Mouse (Mus musculus) midbrain, embryonic 14.5 days (tissue): ENCODE data around the gene Fgfr2. TPM values are rescaled to one million over a fixed set of nuclear protein-coding genes. Genes with fewer than 3 reads are reported as not detected.
A peak's percentile ranks its signal among the peaks of the same experiment; 100 is the strongest.

Experiments
- ATAC-seq: fragments of 200-750 bp; cut with Nextera tagmentation; 2 replicates; pipeline ENCODE4 v1.8.0; 2017; ENCODE audit warnings: moderate number of reproducible peaks, moderate library complexity; ENCODE audit not compliant: low FRiP score, low TSS enrichment
- DNase-seq: peaks from one replicate; pipeline ENCODE4 v3.0.0-alpha.2; 2015
- H3K27ac ChIP-seq: fragments of 300-500 bp; sonication (generic); replicated peaks from 2 replicates; pipeline ENCODE4 v1.5.1; 2014; ENCODE audit warnings: mild to moderate bottlenecking, low read depth, low read length, moderate library complexity
- H3K27me3 ChIP-seq: fragments of 300-500 bp; sonication (generic); 2 replicates; pipeline ENCODE4 v1.6.1; 2014; ENCODE audit warnings: low read length, control low read depth, mixed read lengths; ENCODE audit not compliant: control insufficient read depth, insufficient read depth
- H3K36me3 ChIP-seq: fragments of 300-500 bp; sonication (generic); 2 replicates; pipeline ENCODE4 v1.6.1; 2014; ENCODE audit warnings: low read length, control low read depth; ENCODE audit not compliant: control insufficient read depth, insufficient read depth
- H3K4me1 ChIP-seq: fragments of 300-500 bp; sonication (generic); 2 replicates; pipeline ENCODE4 v1.6.1; 2014; ENCODE audit warnings: mild to moderate bottlenecking, antibody characterized with exemption, low read length, control low read depth; ENCODE audit not compliant: control insufficient read depth, insufficient read depth
- H3K4me2 ChIP-seq: fragments of 300-500 bp; sonication (generic); 2 replicates; pipeline ENCODE4 v1.6.1; 2014; ENCODE audit warnings: mild to moderate bottlenecking, low read length, moderate library complexity
- H3K4me3 ChIP-seq: fragments of 300-500 bp; sonication (generic); replicated peaks from 2 replicates; pipeline ENCODE4 v1.5.1; 2014; ENCODE audit warnings: low read depth, low read length
- H3K9ac ChIP-seq: fragments of 300-500 bp; sonication (generic); replicated peaks from 2 replicates; pipeline ENCODE4 v1.6.1; 2014; ENCODE audit warnings: mild to moderate bottlenecking, low read length, moderate library complexity
- H3K9me3 ChIP-seq: fragments of 300-500 bp; sonication (generic); 2 replicates; pipeline ENCODE4 v1.6.1; 2016; ENCODE audit warnings: low read length, control low read depth, mixed read lengths; ENCODE audit not compliant: control insufficient read depth
- WGBS: fragments of 180-500 bp; shearing (Covaris S2); extraction: QIAGEN DNeasy Blood & Tissue Kit; methylation state at CpG from one replicate; pipeline ENCODE4 v1.1.7; 2014; 5-methylcytosine and 5-hydroxymethylcytosine counted together
- polyA plus RNA-seq: library from polyadenylated mRNA; unstranded; fragments of >200 nt; fragmentation: Nextera tagmentation; extraction: Ambion mirVana; gene quantifications from 2 replicates; pipeline ENCODE4 v1.2.1, GENCODE M21; 2014

Fgfr2 gene
- polyA plus RNA-seq, 1 experiment from 2014 or later = 28.1 TPM

DNA sequence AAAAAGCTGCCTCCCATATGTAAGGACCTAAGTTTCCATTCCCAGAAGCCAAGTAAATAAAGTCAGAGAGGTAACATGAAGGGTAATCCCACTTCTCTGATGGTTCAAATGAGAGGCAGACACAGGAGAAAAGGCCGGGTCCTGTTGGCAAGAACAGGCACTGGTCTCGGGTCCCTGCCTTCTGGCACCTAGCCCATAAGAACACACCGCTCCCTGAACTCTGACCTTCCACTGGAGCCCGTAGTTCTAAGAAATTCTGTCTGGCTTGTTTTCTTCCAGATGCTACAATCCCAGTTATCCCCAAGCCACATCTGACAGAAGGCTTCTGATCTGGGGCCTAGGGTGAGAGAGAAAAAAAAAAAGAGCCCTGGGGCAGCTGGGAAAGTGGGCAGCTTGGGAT is 34.7 kb downstream of the Fgfr2 start:
- 71% methylated on average over 4 of the region's 4 CpGs for WGBS
- H3K9me3 ChIP-seq = no peaks in the 10 kb centered on the region
- H3K4me1 ChIP-seq = peaks cover 28% of the 10 kb centered on the region
- H3K27ac ChIP-seq = peak overlapping the region; percentile 65
- DNase-seq = no peak
- H3K27me3 ChIP-seq = no peaks in the 10 kb centered on the region
- H3K36me3 ChIP-seq = no peaks in the 10 kb centered on the region
- H3K4me3 ChIP-seq = no peak overlapping the region
- ATAC-seq = no peak
- H3K9ac ChIP-seq = no peak overlapping the region; the same call in 1 of the 2 replicates
- peak overlapping the region; percentile 1; the same call in 1 of the 2 replicates for H3K4me2 ChIP-seq

GRCm38 (mm10) chr7:133085408-133085807 is 37.7 kb downstream of the Fgfr2 start:
- WGBS = 97% methylated on average over 3 of the region's 3 CpGs
- Histone ChIP-seq H3K27ac (no peak overlapping the region), H3K9ac (no peak overlapping the region), H3K36me3 (no peaks in the 10 kb centered on the region), H3K4me1 (peaks cover 46% of the 10 kb centered on the region), H3K4me3 (no peak overlapping the region), H3K4me2 (no peak overlapping the region), H3K27me3 (no peaks in the 10 kb centered on the region), H3K9me3 (no peaks in the 10 kb centered on the region)
- DNase-seq = no peak
- ATAC-seq = no peak

GRCm38 (mm10) chr7:133083936-133084614 is 39.1 kb downstream of the Fgfr2 start:
- WGBS = 86% methylated on average over 13 of the region's 13 CpGs
- Histone ChIP-seq H3K4me2 (no peak overlapping the region), H3K9ac (no peak overlapping the region; the same call in 1 of the 2 replicates), H3K36me3 (no peaks in the 10 kb centered on the region), H3K9me3 (no peaks in the 10 kb centered on the region), H3K4me3 (no peak overlapping the region), H3K27me3 (no peaks in the 10 kb centered on the region), H3K4me1 (peaks cover 34% of the 10 kb centered on the region), H3K27ac (no peak overlapping the region)
- ATAC-seq = no peak
- DNase-seq = no peak

DNA sequence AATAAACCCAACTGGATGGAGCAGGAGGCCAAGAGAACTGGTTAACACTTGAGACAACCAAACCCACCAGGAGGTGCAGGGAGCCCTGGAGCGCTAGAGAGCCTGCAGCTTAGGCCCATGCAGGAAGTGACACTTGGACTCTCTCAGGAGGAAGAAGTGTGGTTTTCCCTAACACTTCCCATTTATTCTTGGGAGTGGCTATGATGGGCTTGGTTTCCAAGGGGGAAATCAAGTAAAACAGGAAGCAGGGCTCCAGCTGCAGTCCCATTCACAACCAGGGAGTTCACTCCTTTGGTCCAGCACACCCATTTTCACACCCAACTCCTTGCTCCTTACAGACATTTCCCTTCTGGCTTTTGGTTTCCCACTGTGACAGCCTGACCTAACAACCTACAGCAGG is 44.2 kb downstream of the Fgfr2 start:
- Histone ChIP-seq H3K4me2 (no peak overlapping the region), H3K9me3 (no peaks in the 10 kb centered on the region), H3K36me3 (no peaks in the 10 kb centered on the region), H3K27me3 (no peaks in the 10 kb centered on the region), H3K4me3 (no peak overlapping the region), H3K27ac (no peak overlapping the region), H3K4me1 (peaks cover 35% of the 10 kb centered on the region), H3K9ac (no peak overlapping the region)
- ATAC-seq (no peak), DNase-seq (no peak)
- WGBS = 96% methylated on average over 1 of the region's 1 CpGs

DNA sequence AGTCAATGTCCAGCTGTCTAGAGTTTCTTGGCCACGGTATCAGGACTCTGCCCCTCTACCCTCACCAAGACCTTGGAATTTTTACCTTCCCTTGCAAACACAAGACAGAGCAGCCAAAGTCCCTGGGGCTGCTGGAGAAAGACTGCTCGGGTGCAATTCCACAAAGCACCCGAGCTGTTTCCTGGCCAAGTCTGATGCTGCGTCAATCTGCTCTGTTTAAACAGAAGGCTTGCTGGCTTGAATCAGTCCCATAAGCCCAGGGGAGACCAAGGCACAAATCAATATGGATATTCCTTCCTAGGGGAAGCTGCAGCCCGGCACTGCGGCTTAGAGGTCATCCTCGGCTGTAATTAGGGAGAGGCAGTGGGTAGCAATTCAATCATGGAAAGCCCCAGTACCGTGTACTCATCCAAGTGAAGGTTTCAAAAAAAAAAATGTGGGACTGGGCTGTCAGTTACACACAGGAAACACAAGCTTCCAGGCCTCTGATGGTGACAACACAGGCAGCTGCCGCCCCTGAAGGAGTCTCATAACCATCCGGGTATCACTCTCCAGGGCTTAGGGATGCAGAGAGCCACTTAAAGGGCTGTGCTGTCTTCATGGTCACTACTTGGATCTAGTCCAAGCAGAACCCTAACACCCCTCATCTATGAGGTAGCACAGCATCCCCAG is 48.6 kb downstream of the Fgfr2 start:
- H3K4me2 ChIP-seq = no peak overlapping the region
- no peak overlapping the region for H3K9ac ChIP-seq
- no peak overlapping the region for H3K4me3 ChIP-seq
- H3K36me3 ChIP-seq = 0 out of 2 replicates have a peak, but pooled peaks cover 3% of the 10 kb centered on the region
- DNase-seq (peak; percentile 62), ATAC-seq (no peak)
- 26% methylated on average over 10 of the region's 10 CpGs for WGBS
- no peaks in the 10 kb centered on the region for H3K27me3 ChIP-seq
- peak overlapping the region; percentile 67 for H3K27ac ChIP-seq
- peaks cover 48% of the 10 kb centered on the region for H3K4me1 ChIP-seq
- no peaks in the 10 kb centered on the region for H3K9me3 ChIP-seq

- H3K9ac ChIP-seq = no peak overlapping the region
- peaks cover 56% of the 10 kb centered on the region for H3K4me1 ChIP-seq
- H3K9me3 ChIP-seq = no peaks in the 10 kb centered on the region
- H3K27me3 ChIP-seq = no peaks in the 10 kb centered on the region
- peak overlapping the region; percentile 45; the same call in 1 of the 2 replicates for H3K27ac ChIP-seq
- 25% methylated on average over 9 of the region's 9 CpGs for WGBS
- no peak overlapping the region for H3K4me3 ChIP-seq
- no peak for ATAC-seq
- 0 out of 2 replicates have a peak, but pooled peaks cover 6% of the 10 kb centered on the region for H3K36me3 ChIP-seq
- no peak for DNase-seq
- no peak overlapping the region; the same call in 1 of the 2 replicates for H3K4me2 ChIP-seq
Observed at GRCm38 (mm10) chr7:133073147-133073651, 50.0 kb downstream of the Fgfr2 start.

DNA sequence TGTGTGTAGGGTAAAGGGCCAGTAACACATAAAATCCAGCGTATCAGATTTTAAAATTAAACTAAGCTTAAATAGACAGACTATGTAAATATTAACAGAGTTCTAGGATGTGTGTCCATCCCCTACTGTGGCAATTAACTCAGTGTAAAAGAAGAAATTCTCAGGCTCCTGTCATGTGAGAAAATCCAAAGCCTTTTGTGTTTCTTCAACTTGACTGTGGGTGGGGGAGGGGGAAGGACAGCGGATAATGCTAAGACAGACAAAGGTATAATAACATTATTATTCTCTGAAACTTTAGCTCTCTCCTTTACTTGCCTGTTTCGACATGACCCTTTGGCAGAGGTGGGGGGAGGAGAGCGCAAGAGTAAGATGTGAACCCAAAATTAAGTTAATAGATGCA is 50.6 kb downstream of the Fgfr2 start:
- Histone ChIP-seq H3K36me3 (0 out of 2 replicates have a peak, but pooled peaks cover 6% of the 10 kb centered on the region), H3K4me1 (peaks cover 60% of the 10 kb centered on the region), H3K27ac (no peak overlapping the region), H3K9ac (no peak overlapping the region), H3K27me3 (no peaks in the 10 kb centered on the region), H3K4me3 (no peak overlapping the region), H3K9me3 (no peaks in the 10 kb centered on the region), H3K4me2 (peak overlapping the region; percentile 6; the same call in 1 of the 2 replicates)
- 17% methylated on average over 4 of the region's 4 CpGs for WGBS
- DNase-seq = peak; percentile 60
- no peak for ATAC-seq

GRCm38 (mm10) chr7:133067321-133067841 is 55.8 kb downstream of the Fgfr2 start:
- ATAC-seq = no peak
- peak overlapping the region; percentile 61 for H3K27ac ChIP-seq
- peak; percentile 39 for DNase-seq
- WGBS = 26% methylated on average over 7 of the region's 7 CpGs
- no peaks in the 10 kb centered on the region for H3K9me3 ChIP-seq
- peaks cover 46% of the 10 kb centered on the region for H3K4me1 ChIP-seq
- H3K27me3 ChIP-seq = no peaks in the 10 kb centered on the region
- no peak overlapping the region for H3K4me3 ChIP-seq
- peak overlapping the region; percentile 2; the same call in 1 of the 2 replicates for H3K9ac ChIP-seq
- peak overlapping the region; percentile 6; the same call in 1 of the 2 replicates for H3K4me2 ChIP-seq
- H3K36me3 ChIP-seq = 0 out of 2 replicates have a peak, but pooled peaks cover 6% of the 10 kb centered on the region
